Mouse (Mus musculus) heart, postnatal 25 days (tissue): ENCODE data around the gene Shq1. TPM values are rescaled to one million over a fixed set of nuclear protein-coding genes. Genes with fewer than 3 reads are reported as not detected.

Experiments
- DNase-seq: peaks from one replicate; pipeline ENCODE4 v3.0.0; 2022; ENCODE audit warnings: low spot score
- intact Hi-C: fragments of 180-260 bp; cut with DNase I; formaldehyde crosslinking; loops from one replicate; pipeline ENCODE4 v1.15.1; 2025
- total RNA-seq, 2 experiments: library from RNA; stranded (reverse); gene quantifications; 2 replicates each; pipeline ENCODE4 v1.2.3; 2021

The Shq1 gene
- total RNA-seq, 2 experiments from 2014 or later: 2.8 to 3.2 TPM

DNA sequence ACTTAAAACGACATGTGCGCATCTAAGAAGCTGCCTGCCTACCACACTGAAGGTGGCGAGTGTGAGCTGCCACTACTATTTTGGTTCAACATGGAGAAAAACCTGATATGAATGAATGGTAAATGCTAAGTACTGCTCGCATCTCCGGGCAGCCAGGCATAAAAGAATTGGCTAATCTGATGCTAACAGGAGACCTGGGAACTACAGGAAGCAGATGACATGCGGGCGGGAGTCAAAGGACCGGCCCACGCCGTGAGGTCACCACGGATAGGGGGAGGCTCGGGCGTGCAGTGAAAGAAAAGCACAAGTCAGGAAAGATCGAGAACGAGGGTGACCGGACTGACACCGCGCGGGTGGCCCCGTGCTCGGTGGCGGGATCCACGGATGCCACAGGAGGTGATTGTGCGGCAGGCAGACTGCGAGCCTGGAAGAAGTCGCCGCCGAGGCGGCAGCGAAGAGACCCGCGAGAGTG lies 551 bp downstream of the Shq1 start:
- intact Hi-C loops: no loop called here

DNA sequence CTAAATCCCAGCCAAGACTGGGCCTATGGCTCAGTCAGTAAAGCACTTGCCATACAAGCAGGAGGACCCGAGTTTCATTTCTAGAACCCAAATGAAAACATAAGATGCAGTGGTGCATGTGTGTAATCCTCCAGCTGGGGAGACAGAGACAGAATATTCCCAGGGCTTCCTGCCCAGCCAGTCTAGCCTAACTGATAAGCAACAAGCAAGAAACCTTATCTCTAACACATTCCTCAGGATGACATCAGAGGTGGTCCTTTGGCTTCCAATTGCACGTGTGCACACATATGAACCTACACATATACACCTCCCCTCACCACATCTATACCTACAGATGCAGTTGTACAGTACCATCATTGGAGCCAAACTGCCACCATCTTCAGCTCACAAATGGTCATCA lies 2.1 kb downstream of the Shq1 start:
- no peak for DNase-seq
- intact Hi-C loops: loop anchor here (10.0 kb wide), 1 partner anchor 384 kb away; the partner anchor contains the start of gene Rybp

More for the DNA sequence above, 551 bp downstream of the Shq1 start:
- DNase-seq: peak; percentile 19

DNA sequence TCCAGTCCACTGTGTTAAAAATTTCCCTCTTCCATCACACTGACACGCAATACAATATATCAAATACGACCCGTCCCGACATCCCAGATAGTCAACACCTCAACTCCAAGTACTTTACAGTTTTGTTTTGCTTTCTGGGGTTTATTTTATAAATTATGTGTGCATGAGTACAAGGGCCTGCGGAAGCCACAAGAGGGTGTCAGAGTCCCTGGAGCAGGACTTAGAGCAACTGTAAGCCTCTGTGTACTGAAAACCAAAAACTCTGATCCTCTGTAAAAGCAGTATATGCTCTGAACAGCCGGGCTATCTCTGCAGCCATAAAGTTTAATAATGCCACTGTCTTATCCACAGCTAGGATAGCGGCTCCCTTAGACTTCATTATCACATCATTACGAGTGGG lies 3.3 kb downstream of the Shq1 start:
- intact Hi-C loops: loop anchor here (10.0 kb wide), 1 partner anchor 383 kb away; the partner anchor contains the start of gene Rybp
- DNase-seq: no peak

DNA sequence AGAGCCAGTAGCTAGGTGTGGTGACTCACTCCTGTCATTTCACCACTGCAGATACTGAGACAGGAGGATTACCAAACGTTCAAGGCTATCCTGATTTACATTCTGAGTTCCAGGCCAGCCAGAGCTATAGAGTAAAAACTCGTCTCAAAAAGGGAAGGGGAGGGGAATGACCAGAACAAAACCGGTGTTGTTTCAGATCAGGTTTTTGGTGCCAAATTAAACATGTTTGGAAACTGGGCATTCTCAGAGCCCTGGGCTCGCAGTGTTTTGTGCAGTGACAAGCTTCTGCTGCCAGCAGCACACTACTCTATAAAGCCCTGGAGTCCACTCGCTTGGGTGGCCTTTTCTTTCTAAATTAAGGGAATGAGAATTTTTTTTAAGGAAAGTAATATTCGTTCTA lies 8.7 kb downstream of the Shq1 start:
- DNase-seq: no peak

DNA sequence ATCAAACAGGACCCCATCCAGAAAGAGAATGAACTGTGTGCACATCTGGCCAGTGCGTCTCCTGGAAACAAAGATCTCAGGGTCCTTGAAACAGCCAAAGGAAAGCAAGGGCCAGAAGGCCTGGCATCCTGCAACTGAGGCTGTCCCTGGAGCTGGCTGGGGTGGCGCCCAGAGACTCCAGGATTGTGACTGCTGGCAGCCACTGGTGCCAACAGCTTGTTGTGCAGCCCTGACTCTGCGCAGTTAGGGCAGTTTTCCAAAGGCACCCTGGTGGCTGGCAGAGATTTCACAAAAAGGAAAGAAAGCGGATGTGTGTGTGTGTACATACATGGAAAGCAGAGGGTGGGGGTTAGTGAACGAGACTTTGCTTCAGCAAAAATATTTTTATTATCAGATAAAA lies 10.6 kb downstream of the Shq1 start:
- intact Hi-C loops: loop anchor here (10.0 kb wide), 1 partner anchor 376 kb away; the partner anchor contains the start of gene Rybp
- peak; percentile 42 for DNase-seq

More for the DNA sequence above, 8.7 kb downstream of the Shq1 start:
- intact Hi-C loops: loop anchor here (10.0 kb wide), 1 partner anchor 377 kb away; the partner anchor contains the start of gene Rybp

DNA sequence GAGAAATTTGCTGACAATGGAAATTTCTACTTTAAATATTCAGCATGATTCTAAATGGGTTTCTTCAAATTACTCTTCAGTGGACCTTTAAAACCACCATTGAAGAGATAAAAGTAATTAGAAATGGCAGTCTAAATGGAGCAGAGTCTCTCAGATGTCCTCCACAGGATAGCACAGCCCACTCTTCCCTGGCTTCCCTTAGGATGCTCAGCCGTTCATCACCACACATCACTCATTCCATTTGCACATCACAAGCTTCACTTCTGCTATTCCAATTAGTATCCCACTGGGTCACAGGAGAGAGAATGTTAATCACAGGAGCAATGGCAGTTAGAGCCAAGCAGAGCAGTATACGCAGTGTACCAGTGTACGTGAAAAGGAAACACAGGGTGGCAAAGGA lies 18.4 kb downstream of the Shq1 start:
- DNase-seq: no peak
- intact Hi-C loops: no loop called here

GRCm38 (mm10) chr6:100647196-100647595 lies 23.8 kb downstream of the Shq1 start:
- no peak for DNase-seq
- intact Hi-C loops: loop anchor here (2.0 to 10.0 kb wide), 2 partner anchors 482 to 842 kb away; no protein-coding TSS in a partner anchor

DNA sequence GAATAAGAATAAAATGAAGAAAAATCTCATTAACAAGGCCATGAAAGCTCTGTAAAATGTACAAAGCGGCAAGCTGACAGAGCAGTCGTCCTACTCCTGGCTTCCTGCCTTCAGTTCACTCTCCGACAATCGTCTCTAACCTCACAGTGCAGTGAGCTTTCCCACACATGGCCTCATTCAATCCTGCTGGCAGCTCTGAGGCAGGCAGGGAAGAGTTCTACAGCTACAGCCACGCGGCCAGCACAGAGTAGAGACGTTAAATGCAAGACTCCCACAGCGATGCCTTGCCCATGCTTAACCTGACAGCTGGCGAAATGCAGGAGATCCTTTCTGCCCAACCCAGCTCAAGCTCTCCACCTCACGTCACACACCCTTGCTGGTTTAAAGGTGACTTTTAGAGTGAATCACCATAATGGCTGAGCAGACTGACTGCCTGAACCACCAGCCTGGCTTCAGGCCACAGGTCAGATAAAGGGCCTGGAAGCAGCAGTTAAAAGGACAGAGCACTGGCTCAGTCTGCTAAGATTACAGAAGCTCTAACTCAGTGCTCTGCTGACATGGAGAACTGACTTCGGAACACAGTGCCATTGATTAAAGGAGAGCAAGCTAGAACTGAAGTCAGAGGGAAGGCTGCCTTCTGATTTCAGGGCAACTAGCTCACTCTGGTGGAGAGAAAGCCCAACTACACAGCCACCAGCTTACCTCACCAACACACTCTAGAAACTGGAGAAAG lies 25.3 kb downstream of the Shq1 start:
- DNase-seq: peak; percentile 4
- intact Hi-C loops: loop anchor here (2.0 to 10.0 kb wide), 2 partner anchors 481 to 841 kb away; no protein-coding TSS in a partner anchor

DNA sequence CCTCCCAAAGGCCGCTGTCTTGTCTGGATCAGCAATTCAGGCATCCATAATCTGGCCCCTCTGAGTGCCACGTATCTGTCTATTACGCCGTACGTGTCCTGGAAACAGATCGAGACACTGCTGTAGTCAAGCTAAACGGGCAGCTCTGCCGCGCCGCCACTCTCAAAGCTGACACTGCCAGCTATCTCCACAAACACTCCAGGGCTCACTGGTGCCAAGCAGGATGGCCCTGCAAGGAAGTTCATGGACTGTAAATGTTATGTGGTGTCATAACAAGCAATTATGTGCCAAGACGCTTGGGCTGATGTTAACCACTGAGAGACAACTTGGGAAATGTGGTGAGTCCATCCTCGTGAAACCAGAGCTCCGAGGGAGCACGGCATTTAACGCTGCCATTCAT lies 26.3 kb downstream of the Shq1 start:
- DNase-seq: no peak
- intact Hi-C loops: loop anchor here (5.0 to 10.0 kb wide), 2 partner anchors 37 to 480 kb away; no protein-coding TSS in a partner anchor

GRCm38 (mm10) chr6:100642786-100643185 lies 28.2 kb downstream of the Shq1 start:
- no peak for DNase-seq
- intact Hi-C loops: loop anchor here (5.0 to 10.0 kb wide), 2 partner anchors 35 to 478 kb away; no protein-coding TSS in a partner anchor

GRCm38 (mm10) chr6:100640591-100640990 lies 30.4 kb downstream of the Shq1 start:
- intact Hi-C loops: loop anchor here (5.0 to 10.0 kb wide), 2 partner anchors 33 to 476 kb away; no protein-coding TSS in a partner anchor
- no peak for DNase-seq

DNA sequence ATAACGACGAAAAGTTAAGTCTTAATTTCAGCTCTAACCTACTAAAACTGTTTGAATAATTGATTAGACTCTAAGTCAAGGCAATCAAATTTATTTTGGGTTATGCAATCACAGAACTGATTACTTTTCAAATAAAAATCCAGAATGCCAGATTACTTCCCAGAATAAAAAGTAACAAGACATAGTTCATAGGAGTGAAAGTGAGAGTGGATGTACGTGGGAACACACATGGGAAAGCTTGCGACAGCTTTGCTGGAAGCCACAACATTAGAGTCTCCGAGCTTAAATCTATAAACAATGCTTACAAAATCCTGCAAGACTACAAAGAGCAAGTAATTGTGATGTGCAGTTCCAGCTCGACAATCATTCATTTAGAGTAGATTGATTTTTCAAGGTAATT lies 41.9 kb downstream of the Shq1 start:
- DNase-seq: no peak
- intact Hi-C loops: no loop called here

DNA sequence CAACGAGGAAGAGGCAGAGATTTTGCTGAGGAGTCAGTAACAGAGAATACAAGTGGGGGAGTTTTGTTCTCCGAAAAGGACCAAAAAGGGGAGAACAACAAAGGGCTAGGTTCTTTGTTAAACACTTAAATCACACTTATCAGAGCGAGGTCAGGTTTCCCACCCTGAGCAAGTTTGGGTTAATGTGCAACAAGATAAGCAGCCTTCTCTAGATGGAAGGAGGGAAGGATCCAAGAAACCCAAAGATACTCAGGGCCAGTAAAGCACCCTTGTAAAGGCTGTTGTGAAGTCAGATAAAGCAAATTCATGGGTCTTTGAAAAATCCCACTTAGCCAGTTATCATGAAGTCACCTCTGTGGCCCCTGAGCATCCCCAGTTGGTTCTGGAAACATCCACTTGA lies 42.7 kb downstream of the Shq1 start:
- intact Hi-C loops: no loop called here
- no peak for DNase-seq

GRCm38 (mm10) chr6:100623922-100624321 lies 47.0 kb downstream of the Shq1 start:
- no peak for DNase-seq
- intact Hi-C loops: no loop called here

GRCm38 (mm10) chr6:100622861-100623507 lies 48.0 kb downstream of the Shq1 start:
- intact Hi-C loops: no loop called here
- DNase-seq: no peak

DNA sequence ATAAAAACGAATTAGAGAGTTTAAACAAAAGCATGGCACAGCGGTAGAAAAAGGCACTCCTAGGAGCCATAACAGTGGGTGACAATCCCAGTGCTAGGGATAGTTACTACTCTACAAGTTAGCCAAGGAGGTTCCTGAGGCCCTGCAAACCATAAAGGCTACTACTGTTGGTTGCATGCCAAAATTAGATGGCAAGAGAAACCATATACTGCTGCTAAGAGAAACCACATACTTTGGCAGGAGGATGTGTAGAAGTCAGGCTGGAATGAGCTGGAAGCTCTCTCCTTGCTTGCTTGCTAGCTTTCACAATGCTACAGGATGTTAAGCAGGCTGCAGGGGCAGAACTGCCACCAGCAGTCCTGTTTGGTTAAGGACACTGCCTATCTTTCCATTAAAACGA lies 50.5 kb downstream of the Shq1 start:
- intact Hi-C loops: no loop called here
- DNase-seq: no peak

- intact Hi-C loops: no loop called here
- DNase-seq: no peak
Measured at GRCm38 (mm10) chr6:100619309-100619708, 51.6 kb downstream of the Shq1 start.

DNA sequence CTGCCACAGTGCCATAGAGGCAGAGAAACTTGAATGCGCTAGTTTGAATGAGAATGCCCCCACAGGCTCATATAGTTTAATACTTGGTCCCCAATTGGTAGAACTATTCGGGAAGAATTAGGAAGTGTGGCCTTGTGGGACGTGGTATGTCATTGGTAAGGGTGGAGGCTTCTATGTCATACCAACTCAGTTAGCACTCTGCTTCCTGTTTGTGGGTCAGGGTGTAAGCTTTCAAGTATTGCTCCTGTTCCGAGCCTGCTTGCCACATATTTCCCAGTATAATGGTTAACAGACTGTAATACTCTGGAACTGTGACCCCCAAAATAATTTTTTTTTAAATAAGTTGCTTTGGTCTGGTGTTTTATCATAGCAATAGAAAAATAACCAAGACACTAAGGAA lies 54.8 kb downstream of the Shq1 start:
- intact Hi-C loops: no loop called here
- DNase-seq: no peak

DNA sequence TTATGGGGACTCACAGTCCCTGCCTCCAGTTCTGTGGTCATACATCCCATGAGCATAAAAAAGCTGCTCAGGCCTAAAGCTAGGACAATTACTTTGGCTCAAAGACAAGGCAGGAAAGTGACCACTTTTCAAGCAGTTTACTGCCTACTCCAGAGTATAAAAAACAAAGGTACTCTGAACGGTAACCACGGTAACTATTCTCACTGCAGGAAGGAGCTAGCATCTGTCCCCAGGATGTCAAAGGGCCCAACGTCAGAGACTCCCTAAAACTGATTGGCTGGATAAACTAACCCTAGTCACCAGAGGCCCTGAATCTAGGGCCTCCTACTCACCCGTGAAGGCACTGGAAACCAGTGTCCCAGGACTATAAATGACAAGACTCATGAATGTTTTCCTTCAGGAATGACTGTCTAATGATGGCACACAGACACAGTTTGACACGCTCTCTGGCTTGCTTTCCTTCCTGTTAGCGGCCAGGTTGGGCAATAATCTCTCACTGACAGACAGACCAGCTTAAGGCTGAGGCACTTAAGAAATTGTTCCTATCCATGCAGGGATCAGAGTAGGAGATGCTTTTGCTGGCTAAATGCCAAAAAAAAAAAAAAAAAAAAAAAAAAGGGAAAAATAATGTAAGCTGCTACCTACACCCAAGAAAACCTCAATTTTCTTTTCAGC lies 57.2 kb downstream of the Shq1 start:
- DNase-seq: no peak
- intact Hi-C loops: no loop called here

DNA sequence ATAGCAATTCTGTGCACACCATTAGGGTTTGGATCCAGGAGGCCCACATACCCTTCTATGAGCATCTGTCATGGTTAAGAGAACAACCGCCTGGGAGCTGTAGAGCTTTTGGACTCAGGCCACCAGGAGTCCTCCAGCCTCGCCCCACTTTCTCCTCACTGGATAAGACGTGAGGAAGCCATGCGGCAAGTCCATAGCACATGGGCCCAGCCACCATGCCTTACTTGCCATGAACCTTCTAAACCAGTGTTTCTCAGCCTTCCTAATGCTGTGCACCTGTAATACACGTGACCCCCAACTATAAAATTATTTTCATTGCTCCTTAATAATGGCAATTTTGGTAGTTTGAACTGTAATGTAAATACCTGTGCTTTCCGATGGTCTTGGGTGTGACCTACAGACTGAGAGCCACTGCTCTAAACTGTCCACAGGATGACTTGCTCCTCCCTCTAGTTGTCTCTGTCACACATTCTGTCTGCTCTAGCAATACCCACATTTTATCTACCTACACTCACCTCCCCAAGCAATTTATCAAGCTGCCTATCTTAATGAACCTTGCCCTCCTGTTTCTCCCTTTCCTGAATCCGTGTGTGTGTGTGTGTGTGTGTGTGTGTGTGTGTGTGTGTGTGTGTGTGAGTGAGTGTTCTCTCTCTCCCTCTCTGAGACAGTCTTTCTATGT lies 59.9 kb downstream of the Shq1 start:
- no peak for DNase-seq
- intact Hi-C loops: no loop called here
